Mouse (Mus musculus) thymus, adult 2 months (tissue): ENCODE data around the gene Cfc1. TPM values are rescaled to one million over a fixed set of nuclear protein-coding genes. Genes with fewer than 3 reads are reported as not detected.
A peak's percentile ranks its signal among the peaks of the same experiment; 100 is the strongest.

Source experiments
- DNase-seq: peaks from one replicate; pipeline ENCODE4 v3.0.0; 2021
- H3K27ac ChIP-seq: fragments of 200-500 bp; 2 replicates; pipeline ENCODE4 v1.5.1; 2012; ENCODE audit warnings: low read length, control low read depth; ENCODE audit not compliant: control insufficient read depth, insufficient read depth
- H3K27me3 ChIP-seq: fragments of 200-500 bp; 2 replicates; pipeline ENCODE4 v1.6.1; 2012; ENCODE audit warnings: mild to moderate bottlenecking, low read length, moderate library complexity, mixed read lengths; ENCODE audit not compliant: control insufficient read depth, insufficient read depth
- H3K36me3 ChIP-seq: fragments of 200-500 bp; 2 replicates; pipeline ENCODE4 v1.6.1; 2012; ENCODE audit warnings: mild to moderate bottlenecking, low read length, moderate library complexity; ENCODE audit not compliant: control insufficient read depth, insufficient read depth
- H3K4me1 ChIP-seq: fragments of 200-500 bp; replicated peaks from 2 replicates; pipeline ENCODE4 v1.6.1; 2012; ENCODE audit warnings: low read length; ENCODE audit not compliant: control insufficient read depth, insufficient read depth
- H3K4me3 ChIP-seq: fragments of 200-500 bp; 2 replicates; pipeline ENCODE4 v1.5.1; 2012; ENCODE audit warnings: mild to moderate bottlenecking, low read length, control low read depth, moderate library complexity; ENCODE audit not compliant: control insufficient read depth, insufficient read depth
- CTCF ChIP-seq: fragments of 200-500 bp; IDR thresholded peaks from 2 replicates; pipeline ENCODE4 v1.5.1; 2012; ENCODE audit warnings: mild to moderate bottlenecking, control low read depth, low read length, moderate library complexity, borderline replicate concordance; ENCODE audit not compliant: control insufficient read depth, poor library complexity, insufficient read depth; ENCODE audit errors: extremely low read depth
- POLR2A ChIP-seq: fragments of 200-500 bp; IDR thresholded peaks from 2 replicates; pipeline ENCODE4 v1.6.1; 2012; ENCODE audit warnings: mild to moderate bottlenecking, low read length, control low read depth, moderate library complexity; ENCODE audit not compliant: control insufficient read depth, poor library complexity, insufficient read depth; ENCODE audit errors: extremely low read depth
- WGBS: fragments of 180-500 bp; shearing (Covaris S2); methylation state at CpG from one replicate; pipeline ENCODE4 v1.1.7; 2018; 5-methylcytosine and 5-hydroxymethylcytosine counted together
- polyA plus RNA-seq: library from polyadenylated mRNA; depleted of rRNA; stranded (reverse); fragments of >200 nt; gene quantifications from 2 replicates; pipeline ENCODE4 v1.2.3, GENCODE M21; 2012

Cfc1 gene
- polyA plus RNA-seq, 1 experiment = not detected

DNA sequence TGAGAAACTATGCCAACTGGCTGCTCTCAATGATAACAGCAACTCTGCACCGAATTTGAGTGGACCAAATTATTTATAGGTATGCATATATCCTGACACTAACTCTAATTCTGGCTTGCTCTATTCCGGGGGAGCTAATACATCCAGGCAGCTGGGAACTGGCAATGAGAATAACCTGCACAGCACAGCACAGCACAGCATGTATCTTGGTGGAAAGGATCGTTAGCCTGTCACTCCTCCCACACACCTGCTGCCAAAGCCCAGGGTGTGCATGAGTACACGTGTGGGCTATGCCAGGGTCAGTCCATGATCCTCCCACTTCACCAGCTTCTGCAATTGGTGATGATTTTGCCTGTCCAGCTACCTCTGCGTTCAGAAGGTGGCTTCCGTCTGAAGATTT lies 36.0 kb downstream of the Cfc1 start:
- WGBS = 88% methylated on average over 6 of the region's 6 CpGs

DNA sequence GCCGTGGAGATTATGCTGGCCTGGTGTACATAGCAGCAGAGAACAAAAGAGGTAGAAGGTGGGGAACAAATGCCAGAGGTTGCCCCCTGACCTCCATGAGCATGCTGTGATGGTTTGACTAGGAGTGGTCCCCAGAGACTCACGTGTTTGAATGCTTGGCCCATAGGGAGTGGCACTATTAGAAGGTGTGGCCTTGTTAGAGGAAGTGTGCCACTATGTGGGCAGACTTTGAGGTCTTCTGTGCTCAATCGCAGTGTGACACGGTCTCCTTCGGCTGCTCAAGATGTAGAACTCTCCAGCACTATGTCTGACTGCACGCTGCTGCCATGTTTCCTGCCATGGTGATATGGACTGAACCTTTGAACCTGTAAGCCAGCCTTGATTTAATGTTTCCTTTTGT lies 37.8 kb downstream of the Cfc1 start:
- Histone ChIP-seq H3K27me3 (no peaks in the 10 kb centered on the region), H3K4me1 (no peaks in the 10 kb centered on the region), H3K4me3 (no peak overlapping the region), H3K27ac (no peak overlapping the region), H3K36me3 (no peaks in the 10 kb centered on the region)
- no peak for DNase-seq
- 36% methylated on average over 6 of the region's 6 CpGs for WGBS
- TF ChIP-seq POLR2A (no peak), CTCF (no peak)

More for the DNA sequence above, 36.0 kb downstream of the Cfc1 start:
- Histone ChIP-seq H3K27me3 (no peaks in the 10 kb centered on the region), H3K4me3 (no peak overlapping the region), H3K27ac (no peak overlapping the region), H3K36me3 (no peaks in the 10 kb centered on the region), H3K4me1 (no peaks in the 10 kb centered on the region)
- no peak for DNase-seq
- TF ChIP-seq CTCF (no peak), POLR2A (no peak)

DNA sequence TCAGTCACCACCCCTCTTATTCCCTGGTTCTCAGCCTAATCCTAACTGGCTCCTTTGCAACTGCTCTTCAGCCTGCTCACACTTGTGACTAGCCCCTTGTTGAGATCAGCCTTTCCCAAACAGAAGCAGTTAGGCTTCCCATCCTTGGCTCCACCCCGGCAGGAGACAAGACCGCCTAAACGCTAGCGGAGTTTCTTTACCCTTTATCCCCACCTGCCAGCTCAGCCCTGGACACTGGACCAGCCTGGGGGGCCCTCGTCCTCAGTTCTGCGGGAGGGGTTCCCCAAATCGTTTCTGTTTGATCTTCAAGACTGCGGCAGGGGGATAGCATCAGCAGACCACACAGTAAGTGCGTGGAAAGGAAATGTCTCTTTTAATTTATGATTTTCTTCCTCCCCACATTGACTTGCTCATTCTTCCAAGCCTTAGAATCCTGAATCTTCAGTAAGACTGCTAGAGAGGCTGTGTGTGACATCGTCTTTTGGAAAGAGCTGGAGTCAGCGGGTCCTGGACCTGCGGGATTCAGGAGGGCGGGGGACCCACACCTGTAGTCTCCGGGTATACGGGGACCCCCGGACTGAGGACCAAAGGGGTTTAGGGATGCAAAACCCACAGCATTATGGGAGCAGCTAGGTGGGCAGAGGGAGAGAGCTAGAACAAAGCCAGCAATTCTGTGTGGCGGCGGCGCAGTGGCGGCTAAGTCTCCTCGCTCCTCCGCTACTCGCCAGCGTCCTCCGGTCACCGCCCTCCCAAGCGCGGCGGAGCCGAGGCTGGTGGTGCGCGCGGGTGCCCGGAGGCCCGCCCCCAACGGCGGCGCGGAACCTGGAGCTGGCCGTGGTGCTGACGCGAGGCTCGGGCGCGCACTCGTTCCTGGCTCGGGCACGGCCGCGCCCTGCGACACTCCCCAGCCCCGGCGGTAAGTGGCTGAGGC lies 43.7 kb downstream of the Cfc1 start, which contains the start of gene Amer3:
Amer3 (plus strand) TSS at position 807 of the 931 bp plus-strand sequence.
- Histone ChIP-seq H3K36me3 (no peaks in the 10 kb centered on the region), H3K4me3 (no peak within 1 kb of the TSS), H3K27ac (no peak within 1 kb of the TSS), H3K4me1 (no peaks in the 10 kb centered on the region; the same call in 1 of the 2 replicates), H3K27me3 (no peaks in the 10 kb centered on the region)
- DNase-seq = peak; percentile 60
- no peak for TF ChIP-seq POLR2A
- no peak for TF ChIP-seq CTCF
- 1% methylated on average over 50 of the region's 53 CpGs for WGBS

DNA sequence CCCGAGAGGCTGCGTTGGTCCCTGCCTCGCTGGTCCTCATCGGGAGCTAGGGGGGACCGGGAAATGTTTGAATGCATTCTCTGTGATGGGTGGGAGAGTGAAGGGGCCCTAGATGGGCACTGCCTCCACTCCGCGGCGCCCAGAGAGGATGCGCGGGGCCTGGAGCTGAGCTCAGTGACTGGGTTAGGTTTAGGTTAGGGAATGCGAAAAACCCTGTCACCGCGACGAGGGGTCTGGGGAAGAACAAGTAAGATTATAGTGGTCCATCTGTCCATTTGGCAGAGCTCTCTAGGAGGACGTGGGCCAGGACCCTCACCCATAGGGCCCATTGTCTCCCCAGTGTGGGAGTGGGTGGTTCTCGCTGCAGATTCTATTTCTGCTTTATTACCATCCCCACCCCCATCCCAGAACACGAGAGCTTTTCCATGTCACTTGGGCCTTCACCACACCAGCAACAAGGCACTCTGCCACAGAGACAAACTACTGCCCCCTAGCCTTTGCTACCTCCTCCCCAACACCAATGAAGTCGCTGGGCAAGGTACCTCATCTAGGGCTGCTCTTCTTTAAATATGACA lies 44.4 kb downstream of the Cfc1 start:
- Histone ChIP-seq H3K27ac (no peak overlapping the region), H3K4me3 (no peak overlapping the region), H3K27me3 (no peaks in the 10 kb centered on the region), H3K36me3 (no peaks in the 10 kb centered on the region), H3K4me1 (no peaks in the 10 kb centered on the region; the same call in 1 of the 2 replicates)
- no peak for DNase-seq
- 11% methylated on average over 18 of the region's 18 CpGs for WGBS
- no peak for TF ChIP-seq POLR2A
- no peak for TF ChIP-seq CTCF

GRCm38 (mm10) chr1:34582218-34582617 lies 46.8 kb downstream of the Cfc1 start:
- no peak for DNase-seq
- TF ChIP-seq POLR2A = no peak
- no peak for TF ChIP-seq CTCF
- Histone ChIP-seq H3K4me1 (no peaks in the 10 kb centered on the region; the same call in 1 of the 2 replicates), H3K36me3 (no peaks in the 10 kb centered on the region), H3K27me3 (no peaks in the 10 kb centered on the region), H3K27ac (no peak overlapping the region), H3K4me3 (no peak overlapping the region)
- 89% methylated on average over 6 of the region's 6 CpGs for WGBS

DNA sequence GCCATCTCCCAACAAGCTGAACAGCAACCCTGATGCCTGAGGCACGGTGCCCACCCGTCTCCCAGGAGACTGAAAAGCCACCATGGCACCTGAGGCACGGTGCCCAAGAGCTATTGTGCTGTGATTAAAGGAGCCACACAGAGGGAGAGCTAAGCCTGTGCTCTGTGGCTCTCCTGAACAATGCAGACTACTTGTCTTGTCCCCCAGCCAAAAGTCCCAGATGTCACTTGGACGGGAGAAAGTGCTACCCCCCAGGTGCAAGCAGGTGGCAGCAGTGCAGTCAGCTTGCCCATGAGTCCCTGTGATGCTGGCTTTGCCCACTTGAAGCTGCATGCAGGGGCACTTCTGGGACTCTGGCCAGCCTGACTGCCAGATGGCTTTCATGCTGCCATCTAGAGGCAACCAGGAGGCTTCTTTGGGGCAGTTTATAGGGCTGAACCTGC lies 48.4 kb downstream of the Cfc1 start:
- Histone ChIP-seq H3K27ac (no peak overlapping the region), H3K27me3 (no peaks in the 10 kb centered on the region), H3K4me3 (no peak overlapping the region), H3K4me1 (no peaks in the 10 kb centered on the region; the same call in 1 of the 2 replicates), H3K36me3 (no peaks in the 10 kb centered on the region)
- no peak for TF ChIP-seq POLR2A
- no peak for TF ChIP-seq CTCF
- WGBS = 43% methylated on average over 4 of the region's 4 CpGs
- no peak for DNase-seq
